Mouse (Mus musculus): Measurements from ENCODE around the gene Tmem25.

- TF ChIP-seq CTCF (IDR thresholded peaks at IDR 0.05; ENCODE audit: low read depth) = no peak
- no peak for TF ChIP-seq EP300 (IDR thresholded peaks at IDR 0.05; ENCODE audit: low read depth)
These were observed 29.8 kb upstream of the Tmem25 start for GRCm38 (mm10) chr9:44828944-44829343.

All from liver, embryonic 14.5 days (tissue).